Mouse (Mus musculus): ENCODE results near the gene Kansl1l. TPM values are rescaled to one million over a fixed set of nuclear protein-coding genes. Genes with fewer than 3 reads are reported as not detected.
"Not testable (repeated sequence)": the region's sequence is repeated elsewhere in the genome, so short reads cannot be mapped to it uniquely, and the experiment has no call there.

Gene Kansl1l
- total RNA-seq, 2 experiments from 2014 or later, result 21.9 to 41.9 TPM

DNA sequence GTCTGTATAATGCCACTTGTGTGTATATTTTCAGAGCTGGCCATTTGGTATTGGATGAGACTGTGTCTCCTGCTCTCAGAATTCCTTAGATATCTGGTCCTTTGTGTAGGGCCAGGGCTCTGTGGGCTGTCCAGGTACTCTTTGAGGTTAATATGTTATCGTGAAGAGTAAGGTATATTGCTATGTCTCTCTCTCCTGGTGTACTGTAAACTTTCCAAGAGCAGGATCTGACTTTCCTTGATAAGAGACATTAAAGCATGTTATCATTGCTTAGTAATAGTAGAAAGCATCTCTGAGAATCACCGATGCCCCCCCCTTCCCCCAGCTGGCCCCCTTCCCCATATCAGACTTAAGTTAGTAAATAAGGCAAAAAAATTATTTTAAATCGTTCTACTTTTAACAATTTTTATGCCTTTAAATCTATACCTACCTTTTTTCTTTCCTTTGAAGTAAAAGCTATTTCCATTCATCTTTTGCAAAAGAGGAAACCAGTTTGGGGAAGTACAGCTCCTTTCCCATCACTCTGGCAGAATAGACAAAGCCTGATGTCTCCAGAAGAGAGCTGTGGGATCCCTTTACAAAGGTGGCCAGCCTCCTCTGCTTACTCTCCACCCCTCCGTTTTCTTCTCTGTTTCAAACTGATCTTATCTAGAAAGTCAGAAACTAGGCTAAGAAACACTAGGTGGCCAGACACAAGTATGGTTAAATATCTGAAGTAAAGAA, 114.6 kb downstream of the Kansl1l start:
- ATAC-seq (replicated peaks; ENCODE audit: low FRiP score, poor library complexity, severe bottlenecking), result no peak

GRCm38 (mm10) chr1:66701576-66701940, 115.8 kb downstream of the Kansl1l start:
- no peak for ATAC-seq (replicated peaks; ENCODE audit: low FRiP score, poor library complexity, severe bottlenecking)

DNA sequence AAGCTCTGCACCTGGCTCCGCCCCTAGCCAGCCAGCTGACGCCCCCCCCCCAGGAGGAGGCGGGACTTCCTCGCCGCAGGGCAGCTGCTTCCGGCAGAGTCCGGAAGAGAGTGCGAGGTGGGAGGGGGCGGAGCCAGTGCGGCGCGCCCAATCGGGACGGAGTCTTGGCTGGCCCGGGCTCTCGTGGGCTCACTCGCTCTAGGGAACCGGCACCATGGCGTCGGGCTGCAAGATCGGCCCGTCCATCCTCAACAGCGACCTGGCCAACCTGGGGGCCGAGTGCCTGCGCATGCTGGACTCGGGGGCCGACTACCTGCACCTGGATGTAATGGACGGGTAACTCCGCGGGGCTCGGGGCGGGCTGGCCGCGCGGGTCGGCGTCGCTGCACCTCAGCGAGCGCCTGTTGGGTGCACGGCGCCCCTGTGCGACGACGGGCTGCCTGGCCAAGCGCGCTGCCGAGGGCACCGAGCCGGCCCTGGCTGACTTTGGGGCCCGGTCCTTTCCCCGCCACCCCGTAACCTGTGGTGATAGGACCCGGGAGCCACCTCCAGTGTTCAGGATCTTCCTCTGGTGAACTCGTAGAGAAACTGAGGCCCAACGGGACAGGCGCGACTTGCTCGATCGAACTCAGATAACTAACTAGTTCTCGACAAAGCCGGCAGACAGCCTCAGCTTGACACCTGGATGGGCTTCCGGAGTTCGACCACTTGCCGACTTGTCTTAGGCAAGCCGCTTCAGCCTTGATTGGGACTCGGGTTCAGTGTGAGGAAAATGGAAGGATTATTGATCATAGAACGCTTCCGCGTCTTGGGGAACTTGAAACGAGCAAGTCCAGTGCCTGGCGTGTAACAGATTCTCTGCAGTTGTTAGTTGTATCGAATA, 116.4 kb downstream of the Kansl1l start, which contains the start of gene Rpe:
Gene Rpe, plus strand, starts transcription at position 139 of the 883 bp plus-strand sequence.
- ATAC-seq (replicated peaks; ENCODE audit: low FRiP score, poor library complexity, severe bottlenecking), result peak; percentile 99

DNA sequence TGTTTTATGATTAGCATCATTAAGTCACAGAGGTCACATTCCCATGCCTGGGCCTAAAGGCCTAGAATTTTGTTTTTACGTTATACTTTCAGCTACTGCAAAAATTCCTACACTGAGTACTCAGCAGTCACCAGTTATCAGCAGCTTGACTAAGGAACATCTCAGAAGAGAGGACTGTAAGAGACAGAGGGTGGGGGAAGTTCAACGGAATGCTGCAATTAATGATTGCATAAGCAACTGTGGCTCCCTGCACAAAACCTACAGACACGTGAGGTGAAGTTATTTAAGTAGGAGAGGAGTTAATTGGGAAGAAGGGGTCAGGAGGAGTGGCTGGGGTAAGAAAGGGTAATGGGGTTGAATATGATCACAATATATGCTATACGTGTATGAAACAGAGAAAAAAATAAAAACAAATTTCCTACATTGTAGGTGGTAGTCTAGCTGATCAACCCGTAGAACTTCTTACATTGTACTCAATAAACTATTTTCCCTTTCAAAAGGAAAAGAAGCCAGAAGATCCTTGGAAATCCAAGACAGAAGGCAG, 117.1 kb downstream of the Kansl1l start:
- no peak for ATAC-seq (replicated peaks; ENCODE audit: low FRiP score, poor library complexity, severe bottlenecking)

DNA sequence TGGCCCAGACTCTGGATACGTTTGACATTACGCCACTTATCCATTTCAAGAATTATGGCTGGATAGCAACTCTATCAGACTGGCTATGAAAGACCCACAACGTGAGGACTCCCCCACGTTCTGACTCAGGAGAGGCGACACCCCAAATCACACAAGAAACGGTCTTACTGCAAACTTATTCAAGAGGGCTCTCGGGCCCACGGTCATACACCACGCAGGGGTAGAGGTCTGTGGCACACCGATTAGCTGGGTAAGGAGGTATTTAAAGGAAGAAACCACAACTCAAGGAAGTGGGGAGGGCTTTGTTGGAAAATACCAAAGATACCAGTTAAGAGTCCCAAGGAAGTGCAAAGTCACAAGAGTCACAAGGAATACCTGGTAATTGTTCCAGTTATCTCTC, 117.7 kb downstream of the Kansl1l start:
- ATAC-seq (replicated peaks; ENCODE audit: low FRiP score, poor library complexity, severe bottlenecking), result not testable (repeated sequence)

DNA sequence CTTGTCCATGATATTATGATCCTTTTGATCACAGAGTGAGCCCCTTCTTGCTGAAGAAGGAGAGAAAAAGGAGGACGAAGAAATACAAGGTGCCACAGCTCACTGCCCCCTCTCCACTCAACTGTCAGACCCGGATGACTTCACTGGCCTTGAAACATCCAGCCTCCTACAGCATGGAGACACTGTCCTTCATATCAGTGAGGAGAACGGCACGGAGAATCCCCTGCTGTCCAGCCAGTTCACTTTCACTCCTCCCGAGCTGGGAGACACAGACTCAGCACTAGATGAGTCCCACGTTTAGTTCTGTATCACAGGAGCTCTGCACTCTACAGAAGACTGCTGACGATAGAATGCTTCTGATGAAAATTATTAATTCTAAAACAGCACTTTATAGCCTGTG, 122.1 kb downstream of the Kansl1l start:
- ATAC-seq (replicated peaks; ENCODE audit: low FRiP score, poor library complexity, severe bottlenecking), result no peak

DNA sequence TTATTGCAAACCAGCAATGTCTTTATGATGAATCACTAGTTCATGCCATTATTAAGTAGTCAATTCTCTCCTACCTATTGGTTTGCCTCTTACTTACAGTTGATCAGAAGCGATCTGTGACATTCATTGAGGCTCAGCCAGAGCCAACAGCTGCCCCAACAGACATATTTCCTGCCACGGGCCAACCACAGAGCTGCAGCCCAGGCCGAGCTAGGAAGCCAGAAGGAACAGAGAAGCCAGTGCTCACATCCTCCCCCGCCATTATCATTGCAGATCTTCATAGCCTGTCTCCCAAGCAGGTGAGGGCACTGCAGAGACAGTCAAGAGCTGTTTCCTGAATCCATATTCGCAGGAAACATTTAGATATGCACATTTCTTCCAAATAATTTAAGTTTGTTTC, 123.1 kb downstream of the Kansl1l start:
- ATAC-seq (replicated peaks; ENCODE audit: low FRiP score, poor library complexity, severe bottlenecking), result no peak

DNA sequence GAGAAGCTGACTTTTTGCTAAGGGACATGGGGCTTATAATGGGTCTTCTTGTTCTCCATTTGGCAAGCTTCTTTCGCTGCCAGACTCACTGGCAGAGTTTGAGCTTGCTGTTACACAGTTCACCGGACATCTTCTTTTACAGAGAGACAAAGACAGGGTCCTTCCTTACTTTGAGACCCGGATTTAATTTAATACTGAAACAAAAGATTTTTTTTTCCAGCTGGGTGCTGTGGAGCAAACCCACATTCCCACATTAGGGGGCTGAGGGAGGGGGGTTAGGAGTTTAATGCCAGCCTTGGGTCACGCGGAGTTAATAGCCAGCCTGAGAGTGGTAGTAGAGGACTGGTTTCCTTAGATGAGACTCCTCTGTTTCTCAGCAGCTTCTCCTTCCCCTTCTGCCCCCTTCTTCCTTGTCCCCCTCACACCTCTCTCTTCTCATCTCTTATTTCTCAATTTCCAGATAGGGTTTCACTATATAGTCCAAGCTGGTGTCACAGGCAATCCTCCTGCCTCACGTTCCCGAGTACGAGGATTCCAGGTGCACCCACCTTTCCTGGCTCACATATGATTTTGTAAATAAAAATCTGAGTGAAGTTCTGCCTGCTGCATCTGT, 124.5 kb downstream of the Kansl1l start:
- no peak for ATAC-seq (replicated peaks; ENCODE audit: low FRiP score, poor library complexity, severe bottlenecking)

DNA sequence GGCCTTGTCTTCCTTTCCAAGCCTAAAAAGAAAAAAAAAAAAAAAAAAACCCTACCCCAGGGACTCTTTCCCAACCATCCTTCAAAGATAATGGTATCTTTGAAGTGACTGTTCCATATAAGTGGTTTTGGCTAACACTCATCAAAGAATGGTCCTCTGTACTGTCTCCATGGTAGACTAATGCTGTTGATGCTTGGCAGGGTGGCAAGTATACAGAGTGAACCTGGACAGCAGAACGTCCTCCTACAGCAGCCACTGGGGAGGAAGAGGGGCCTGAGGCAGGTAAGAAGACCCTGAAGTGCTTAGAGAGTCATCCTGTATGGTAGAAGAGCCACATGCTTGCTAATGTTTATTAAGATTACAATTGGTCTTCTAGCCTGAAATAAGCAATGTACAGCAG, 125.1 kb downstream of the Kansl1l start:
- ATAC-seq (replicated peaks; ENCODE audit: low FRiP score, poor library complexity, severe bottlenecking), result no peak

GRCm38 (mm10) chr1:66691772-66692171, 125.6 kb downstream of the Kansl1l start:
- no peak for ATAC-seq (replicated peaks; ENCODE audit: low FRiP score, poor library complexity, severe bottlenecking)

DNA sequence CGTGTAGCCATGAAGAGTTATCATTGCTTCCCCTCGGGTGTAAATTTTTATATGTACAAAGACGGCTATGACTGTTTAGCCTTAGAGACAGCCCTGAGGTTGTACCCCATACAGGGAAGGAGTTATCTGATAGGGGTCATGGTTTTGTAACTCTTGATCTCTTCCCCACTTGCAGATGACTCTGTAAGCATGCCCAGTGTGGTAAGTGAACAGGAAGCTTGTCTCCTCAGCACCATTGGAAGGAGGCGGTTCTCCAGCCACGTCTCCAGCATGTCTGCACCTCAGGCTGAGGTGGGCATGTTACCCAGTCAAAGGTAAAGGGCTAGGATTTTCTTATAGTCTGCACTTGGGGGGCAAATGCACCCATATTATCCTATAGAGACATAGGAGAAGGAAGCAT, 134.4 kb downstream of the Kansl1l start:
- ATAC-seq (replicated peaks; ENCODE audit: low FRiP score, poor library complexity, severe bottlenecking), result no peak

- no peak for ATAC-seq (replicated peaks; ENCODE audit: low FRiP score, poor library complexity, severe bottlenecking)
These were observed 138.7 kb downstream of the Kansl1l start for GRCm38 (mm10) chr1:66678662-66679061.

GRCm38 (mm10) chr1:66677928-66678327, 139.4 kb downstream of the Kansl1l start:
- ATAC-seq (replicated peaks; ENCODE audit: low FRiP score, poor library complexity, severe bottlenecking), result no peak

DNA sequence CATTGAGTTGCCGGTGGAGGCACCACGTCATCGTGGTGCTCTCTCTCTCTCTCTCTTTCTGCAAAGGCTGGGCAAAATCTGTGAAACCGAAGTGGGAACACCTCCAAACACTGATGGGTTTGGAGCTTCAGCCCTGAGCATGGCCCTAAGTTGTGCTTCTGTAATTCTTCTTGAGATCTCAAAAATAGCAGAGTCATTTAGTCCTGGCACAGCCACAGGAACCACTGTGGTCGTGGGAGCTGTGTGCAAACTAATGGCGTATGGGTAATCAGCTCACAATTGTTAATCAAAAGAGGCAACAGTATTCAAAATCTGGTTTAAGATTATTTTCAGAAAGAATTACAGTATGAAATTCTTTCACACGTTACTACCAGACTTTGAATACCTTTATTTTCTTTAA, 144.6 kb downstream of the Kansl1l start:
- ATAC-seq (replicated peaks; ENCODE audit: low FRiP score, poor library complexity, severe bottlenecking), result no peak

- ATAC-seq (replicated peaks; ENCODE audit: low FRiP score, poor library complexity, severe bottlenecking), result no peak
These were observed 145.9 kb downstream of the Kansl1l start for GRCm38 (mm10) chr1:66671475-66671874.

Other genes starting within 250 kb of the Kansl1l start
- gene Rpe, start 116.7 kb downstream of the Kansl1l start, total RNA-seq (2015; ENCODE audit: low replicate concordance), result 24.9 and 31.9 TPM in 2 replicates
- 34.8 and 39.9 TPM in 2 replicates for gene Rpe, start 116.7 kb downstream of the Kansl1l start, total RNA-seq (2017; ENCODE audit: low replicate concordance)
- 88.9 and 90.1 TPM in 2 replicates for gene Acadl, start 45.7 kb upstream of the Kansl1l start, total RNA-seq (2015; ENCODE audit: low replicate concordance)
- 59.4 and 85.7 TPM in 2 replicates for gene Acadl, start 45.7 kb upstream of the Kansl1l start, total RNA-seq (2017; ENCODE audit: low replicate concordance)
- gene Myl1, start 127.8 kb upstream of the Kansl1l start, total RNA-seq (2015; ENCODE audit: low replicate concordance), result not detected in 2 replicates
- gene Myl1, start 127.8 kb upstream of the Kansl1l start, total RNA-seq (2017; ENCODE audit: low replicate concordance), result not detected in 2 replicates
- gene Lancl1, start 221.3 kb upstream of the Kansl1l start, total RNA-seq (2015; ENCODE audit: low replicate concordance), result 1.7 and 23.1 TPM in 2 replicates
- 3.9 and 7.7 TPM in 2 replicates for gene Lancl1, start 221.3 kb upstream of the Kansl1l start, total RNA-seq (2017; ENCODE audit: low replicate concordance)